Mouse (Mus musculus) C2C12 (cell line): ENCODE measurements around the gene Gm49337.

Experiments
- CTCF ChIP-seq: IDR thresholded peaks from one replicate; pipeline ENCODE4 v1.5.1; 2011; ENCODE audit not compliant: control insufficient read depth, insufficient read depth, insufficient read length
- MYOD1 ChIP-seq: IDR thresholded peaks from one replicate; pipeline ENCODE4 v1.6.1; 2011; ENCODE audit warnings: low read depth; ENCODE audit not compliant: control insufficient read depth, insufficient read length

- TF ChIP-seq CTCF (no peak), MYOD1 (no peak)
Measured at GRCm38 (mm10) chr4:116173072-116173471, at the start of gene Gm49337, which contains the start of gene 1700042G07Rik.
